In genomic region chr16:73530191-73530590, GRCm38 (mm10) we compare ENCODE assay signal across 7 mouse cellular contexts.
DNase-seq lines count a peak whose midpoint lies in the region; ATAC-seq and TF ChIP-seq lines count a peak whose summit lies in the region.

No protein-coding gene starts in this region.

- no peak overlapping the region for H3K27ac ChIP-seq in hindbrain, postnatal 0 days
- no peak overlapping the region for H3K27ac ChIP-seq in midbrain, embryonic 14.5 days (replicated peaks; ENCODE audit: low read depth, low read length)
- H3K27ac ChIP-seq in heart, embryonic 10.5 days, result no peak overlapping the region

- H3K4me3 ChIP-seq in hindbrain, postnatal 0 days (ENCODE audit: low read length), result peak overlapping the region; percentile 23
- H3K4me3 ChIP-seq in midbrain, embryonic 14.5 days (replicated peaks; ENCODE audit: low read depth, low read length), result no peak overlapping the region
- no peak overlapping the region for H3K4me3 ChIP-seq in heart, embryonic 10.5 days

- H3K9me3 ChIP-seq in hindbrain, postnatal 0 days (ENCODE audit: low read length), result no peaks in the 10 kb centered on the region
- H3K9me3 ChIP-seq in midbrain, embryonic 14.5 days (ENCODE audit: control insufficient read depth, low read length), result no peaks in the 10 kb centered on the region
- no peaks in the 10 kb centered on the region for H3K9me3 ChIP-seq in heart, embryonic 10.5 days

- H3K27me3 ChIP-seq in hindbrain, postnatal 0 days (ENCODE audit: insufficient read depth, low read length), result no peaks in the 10 kb centered on the region
- no peaks in the 10 kb centered on the region for H3K27me3 ChIP-seq in midbrain, embryonic 14.5 days (ENCODE audit: control insufficient read depth, insufficient read depth, low read length)
- no peaks in the 10 kb centered on the region for H3K27me3 ChIP-seq in heart, embryonic 10.5 days (ENCODE audit: insufficient read depth, poor library complexity, severe bottlenecking)

- H3K4me2 ChIP-seq in hindbrain, postnatal 0 days (ENCODE audit: low read depth, low read length), result peak overlapping the region; percentile 49
- peak overlapping the region; percentile 28 for H3K4me2 ChIP-seq in midbrain, embryonic 14.5 days (ENCODE audit: low read length)

- peak; percentile 3 for DNase-seq in ES-CJ7 (ENCODE audit: low read depth, low spot score)
- DNase-seq in adrenal gland, postnatal 10 days, result peak; percentile 25
- peak; percentile 39 for DNase-seq in hindbrain, postnatal 0 days (ENCODE audit: low spot score)
- peak; percentile 63 for DNase-seq in midbrain, embryonic 14.5 days
- DNase-seq in heart, embryonic 10.5 days (ENCODE audit: low spot score), result no peak
- DNase-seq in spleen, postnatal 14 days (ENCODE audit: low spot score in 2 of 2), result no peak
- no peak for DNase-seq in cerebellum, adult 9-11 months

- 0 out of 2 replicates have a peak, but pooled peaks cover 4% of the 10 kb centered on the region for H3K4me1 ChIP-seq in hindbrain, postnatal 0 days (ENCODE audit: insufficient read depth, low read length)
- H3K4me1 ChIP-seq in midbrain, embryonic 14.5 days (ENCODE audit: control insufficient read depth, insufficient read depth, low read length), result 0 out of 2 replicates have a peak, but pooled peaks cover 4% of the 10 kb centered on the region
- H3K4me1 ChIP-seq in heart, embryonic 10.5 days, result no peaks in the 10 kb centered on the region

- ATAC-seq in hindbrain, postnatal 0 days, result 0 out of 2 replicates have a peak, but pooled peaks have one; percentile 18
- ATAC-seq in midbrain, embryonic 14.5 days (ENCODE audit: low FRiP score, low TSS enrichment), result no peak; the same call in 1 of the 2 replicates

- H3K9ac ChIP-seq in hindbrain, postnatal 0 days (replicated peaks; ENCODE audit: low read length), result no peak overlapping the region
- no peak overlapping the region for H3K9ac ChIP-seq in midbrain, embryonic 14.5 days (replicated peaks; ENCODE audit: low read length)

- no peak for TF ChIP-seq CTCF in hindbrain, postnatal 0 days (IDR thresholded peaks at IDR 0.05; ENCODE audit: low read depth)

- no peaks in the 10 kb centered on the region for H3K36me3 ChIP-seq in hindbrain, postnatal 0 days (ENCODE audit: insufficient read depth, low read length)
- H3K36me3 ChIP-seq in midbrain, embryonic 14.5 days (ENCODE audit: control insufficient read depth, insufficient read depth, low read length), result no peaks in the 10 kb centered on the region
- no peaks in the 10 kb centered on the region for H3K36me3 ChIP-seq in heart, embryonic 10.5 days

- 19% methylated on average over 10 of the region's 10 CpGs for WGBS in hindbrain, postnatal 0 days
- WGBS in midbrain, embryonic 14.5 days, result 31% methylated on average over 10 of the region's 10 CpGs
- WGBS in heart, embryonic 10.5 days, result 76% methylated on average over 10 of the region's 10 CpGs

Comparison
In these comparisons a context has a peak if more than half of its experiments do, and no peak if none do; other contexts are left out.
1. DNase-seq: peak in ES-CJ7 (single experiment), adrenal gland, postnatal 10 days (single experiment), hindbrain, postnatal 0 days (single experiment) and midbrain, embryonic 14.5 days (single experiment); none in heart, embryonic 10.5 days (single experiment), spleen, postnatal 14 days (0 of 2) and cerebellum, adult 9-11 months (single experiment).